ENCODE assay signal across 32 mouse cellular contexts in the genomic region with DNA sequence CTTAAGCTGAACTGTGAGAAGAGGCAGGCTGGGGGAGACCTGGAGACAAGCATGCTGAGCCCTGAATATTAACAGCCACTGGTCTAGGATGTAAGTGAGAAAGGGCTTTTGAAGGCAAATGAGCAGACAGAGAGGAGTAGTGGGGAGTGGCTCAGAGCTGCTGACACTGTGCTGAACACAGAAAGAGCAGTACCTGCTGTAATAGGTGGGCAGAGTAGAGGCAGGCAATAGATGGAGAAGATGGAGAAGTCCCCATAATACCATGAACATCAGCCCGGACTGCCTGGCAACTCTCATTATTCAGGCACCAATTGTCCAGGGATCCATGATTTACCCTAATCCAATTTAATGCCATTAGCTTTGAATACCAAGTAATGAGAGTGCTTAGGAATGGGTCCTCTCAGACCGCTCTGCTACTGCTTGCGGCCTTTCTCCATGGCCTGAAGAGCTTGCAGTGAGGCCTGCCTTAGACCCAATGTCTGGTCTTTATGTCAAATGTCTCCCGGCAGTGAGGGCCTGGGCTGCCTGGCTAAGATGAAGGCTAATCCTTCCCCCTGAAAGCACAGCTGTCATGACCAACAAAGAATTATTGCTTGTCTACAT.
A peak's percentile ranks its signal among the peaks of the same experiment; 100 is the strongest.
DNase-seq lines count a peak whose midpoint lies in the region; ATAC-seq lines count a peak whose summit lies in the region.
"Had no signal": no experiment of that assay in that cellular context is flagged by ENCODE, and none has a peak within 500 bp of the region (broad histone marks: within the 10 kb centered on the region; RNA-seq: fewer than 3 reads in every experiment).

No protein-coding gene starts in this region.

- peak; percentile 28; the same call in 1 of the 2 replicates for ATAC-seq in hindbrain, embryonic 13.5 days (ENCODE audit: low FRiP score)
- no peak for ATAC-seq in neural tube, embryonic 13.5 days (ENCODE audit: low read depth)
- peak; percentile 57; the same call in 1 of the 2 replicates for ATAC-seq in neural tube, embryonic 15.5 days (ENCODE audit: low FRiP score)
- ATAC-seq: activated CD4-positive, CD25-positive, alpha-beta regulatory T cell, adult 4 months; CD4-positive, CD25-positive, alpha-beta regulatory T cell, adult 4 months; forebrain, embryonic 15.5 days; inflammation-experienced regulatory T-cells, adult 6 months had no signal

- peak overlapping the region; percentile 49 for H3K27ac ChIP-seq in hindbrain, embryonic 13.5 days
- no peak overlapping the region for H3K27ac ChIP-seq in hindbrain, embryonic 10.5 days
- peak overlapping the region; percentile 59 for H3K27ac ChIP-seq in neural tube, embryonic 13.5 days (replicated peaks)
- no peak overlapping the region for H3K27ac ChIP-seq in neural tube, embryonic 15.5 days (replicated peaks)
- H3K27ac ChIP-seq: embryonic facial prominence, embryonic 12.5 days; forebrain, embryonic 15.5 days; liver, embryonic 14.5 days; macrophage; neural tube, embryonic 12.5 days; stomach, embryonic 15.5 days had no signal

- DNase-seq in hindbrain, embryonic 10.5 days (ENCODE audit: low spot score) = no peak
- DNase-seq in neural tube, embryonic 10.5 days (ENCODE audit: extremely low spot score, low spot score) = no peak
- DNase-seq in urinary bladder, adult 2 months (ENCODE audit: low spot score) = no peak
- no peak for DNase-seq in testis, postnatal 14 days (ENCODE audit: low spot score)
- DNase-seq: adrenal gland, adult 2 months; adrenal gland, postnatal 36 days; cerebellum, adult 8-10 months; cerebellum, postnatal 25 days; gastrocnemius, postnatal 25 days; heart, adult 18-20 months; heart, postnatal 36 days; kidney, adult 11 months; kidney, postnatal 14 days; layer of hippocampus, adult 9-11 months; liver; lung, adult 2 months; lung, postnatal 10 days; right cerebral cortex, postnatal 25 days; thymus, postnatal 25 days had no signal

- H3K9me3 ChIP-seq in hindbrain, embryonic 13.5 days = no peaks in the 10 kb centered on the region
- H3K9me3 ChIP-seq in hindbrain, embryonic 10.5 days = no peaks in the 10 kb centered on the region
- no peaks in the 10 kb centered on the region for H3K9me3 ChIP-seq in neural tube, embryonic 13.5 days
- no peaks in the 10 kb centered on the region for H3K9me3 ChIP-seq in neural tube, embryonic 15.5 days (replicated peaks)
- H3K9me3 ChIP-seq: embryonic facial prominence, embryonic 12.5 days; forebrain, embryonic 15.5 days; neural tube, embryonic 12.5 days; stomach, embryonic 15.5 days had no signal

- H3K9ac ChIP-seq in hindbrain, embryonic 13.5 days = no peak overlapping the region
- H3K9ac ChIP-seq in neural tube, embryonic 13.5 days = no peak overlapping the region
- no peak overlapping the region for H3K9ac ChIP-seq in neural tube, embryonic 15.5 days (replicated peaks)
- H3K9ac ChIP-seq: embryonic facial prominence, embryonic 12.5 days; forebrain, embryonic 15.5 days; liver, embryonic 14.5 days; neural tube, embryonic 12.5 days; stomach, embryonic 15.5 days had no signal

- 45% methylated on average over 4 of the region's 4 CpGs for WGBS in hindbrain, embryonic 13.5 days
- WGBS in hindbrain, embryonic 10.5 days = 75% methylated on average over 4 of the region's 4 CpGs
- 34% methylated on average over 4 of the region's 4 CpGs for WGBS in neural tube, embryonic 13.5 days
- WGBS in neural tube, embryonic 15.5 days = 29% methylated on average over 4 of the region's 4 CpGs

- no peaks in the 10 kb centered on the region for H3K27me3 ChIP-seq in hindbrain, embryonic 13.5 days
- peaks cover 9% of the 10 kb centered on the region; the same call in 1 of the 2 replicates for H3K27me3 ChIP-seq in hindbrain, embryonic 10.5 days (ENCODE audit: insufficient read depth, poor library complexity, severe bottlenecking)
- H3K27me3 ChIP-seq in neural tube, embryonic 13.5 days = no peaks in the 10 kb centered on the region
- no peaks in the 10 kb centered on the region for H3K27me3 ChIP-seq in neural tube, embryonic 15.5 days (replicated peaks)
- H3K27me3 ChIP-seq: embryonic facial prominence, embryonic 12.5 days; forebrain, embryonic 15.5 days; neural tube, embryonic 12.5 days; stomach, embryonic 15.5 days had no signal

- H3K36me3 ChIP-seq in hindbrain, embryonic 13.5 days = no peaks in the 10 kb centered on the region
- no peaks in the 10 kb centered on the region for H3K36me3 ChIP-seq in hindbrain, embryonic 10.5 days
- H3K36me3 ChIP-seq in neural tube, embryonic 13.5 days = no peaks in the 10 kb centered on the region
- H3K36me3 ChIP-seq in neural tube, embryonic 15.5 days = no peaks in the 10 kb centered on the region
- H3K36me3 ChIP-seq: embryonic facial prominence, embryonic 12.5 days; forebrain, embryonic 15.5 days; neural tube, embryonic 12.5 days; stomach, embryonic 15.5 days had no signal

- H3K4me2 ChIP-seq in hindbrain, embryonic 13.5 days = no peak overlapping the region
- H3K4me2 ChIP-seq in neural tube, embryonic 13.5 days = no peak overlapping the region
- no peak overlapping the region for H3K4me2 ChIP-seq in neural tube, embryonic 15.5 days
- H3K4me2 ChIP-seq: embryonic facial prominence, embryonic 12.5 days; forebrain, embryonic 15.5 days; heart, embryonic 11.5 days; neural tube, embryonic 12.5 days; stomach, embryonic 15.5 days had no signal

- H3K4me3 ChIP-seq in hindbrain, embryonic 13.5 days = no peak overlapping the region
- H3K4me3 ChIP-seq in hindbrain, embryonic 10.5 days = no peak overlapping the region
- H3K4me3 ChIP-seq in neural tube, embryonic 13.5 days = no peak overlapping the region
- no peak overlapping the region for H3K4me3 ChIP-seq in neural tube, embryonic 15.5 days (replicated peaks)
- H3K4me3 ChIP-seq: embryonic facial prominence, embryonic 12.5 days; forebrain, embryonic 15.5 days; neural tube, embryonic 12.5 days; stomach, embryonic 15.5 days had no signal

- H3K4me1 ChIP-seq in hindbrain, embryonic 13.5 days (replicated peaks) = peaks cover 15% of the 10 kb centered on the region
- peaks cover 15% of the 10 kb centered on the region for H3K4me1 ChIP-seq in hindbrain, embryonic 10.5 days (replicated peaks)
- peaks cover 21% of the 10 kb centered on the region for H3K4me1 ChIP-seq in neural tube, embryonic 13.5 days (replicated peaks)
- peaks cover 9% of the 10 kb centered on the region for H3K4me1 ChIP-seq in neural tube, embryonic 15.5 days
- H3K4me1 ChIP-seq: embryonic facial prominence, embryonic 12.5 days; forebrain, embryonic 15.5 days; neural tube, embryonic 12.5 days; stomach, embryonic 15.5 days had no signal

Comparison
In these comparisons a context has a peak if more than half of its experiments do, and no peak if none do; other contexts are left out.
1. H3K27ac ChIP-seq: peak in hindbrain, embryonic 13.5 days (single experiment) and neural tube, embryonic 13.5 days (single experiment); none in hindbrain, embryonic 10.5 days (single experiment) and neural tube, embryonic 15.5 days (single experiment).